Mouse (Mus musculus) liver, embryonic 14.5 days (tissue): ENCODE data around the gene Prkar2b. TPM values are rescaled to one million over a fixed set of nuclear protein-coding genes. Genes with fewer than 3 reads are reported as not detected.

Experiments used
- ATAC-seq: fragments of 200-750 bp; cut with Nextera tagmentation; 2 replicates; pipeline ENCODE4 v1.8.0; 2017; ENCODE audit warnings: moderate number of reproducible peaks, mild to moderate bottlenecking, moderate library complexity; ENCODE audit not compliant: insufficient read depth
- DNase-seq, 3 experiments: peaks; one replicate each; pipeline ENCODE4 v3.0.0-alpha.2; 2012 to 2013; ENCODE audit warnings: low read depth in 3 of 3, low spot score in 3 of 3
- H3K27ac ChIP-seq: fragments of 300-500 bp; sonication (generic); 2 replicates; pipeline ENCODE4 v1.5.1; 2014; ENCODE audit warnings: moderate library complexity, mild to moderate bottlenecking, control low read depth, inconsistent platforms
- H3K27me3 ChIP-seq: fragments of 300-500 bp; sonication (generic); 2 replicates; pipeline ENCODE4 v1.6.1; 2014; ENCODE audit warnings: mild to moderate bottlenecking, low read length, moderate library complexity; ENCODE audit not compliant: control insufficient read depth, insufficient read depth
- H3K36me3 ChIP-seq: fragments of 300-500 bp; sonication (generic); replicated peaks from 2 replicates; pipeline ENCODE4 v1.6.1; 2014; ENCODE audit warnings: low read depth; ENCODE audit not compliant: control insufficient read depth, insufficient read depth
- H3K4me1 ChIP-seq, 2 experiments: fragments of 200-500 bp in 1 of 2; fragments of 300-500 bp in 1 of 2; sonication (generic) in 1 of 2; replicated peaks; 2 replicates each; pipeline ENCODE4 v1.6.1; 2012 to 2014; ENCODE audit warnings: antibody characterized with exemption in 1 of 2, inconsistent platforms in 1 of 2, low read length in 1 of 2; ENCODE audit not compliant: control insufficient read depth in 2 of 2, insufficient read depth in 2 of 2
- H3K4me2 ChIP-seq: fragments of 300-500 bp; sonication (generic); 2 replicates; pipeline ENCODE4 v1.6.1; 2014; ENCODE audit warnings: low read depth, mild to moderate bottlenecking, control low read depth, moderate library complexity
- H3K4me3 ChIP-seq, 2 experiments: fragments of 200-500 bp in 1 of 2; fragments of 300-500 bp in 1 of 2; sonication (generic) in 1 of 2; 2 replicates each; pipeline ENCODE4 v1.5.1; 2012 to 2014; ENCODE audit warnings: low read depth in 2 of 2, low read length in 2 of 2, mild to moderate bottlenecking in 2 of 2, control low read depth in 1 of 2, inconsistent platforms in 1 of 2, moderate library complexity in 1 of 2; ENCODE audit not compliant: insufficient read depth in 1 of 2
- H3K9ac ChIP-seq: fragments of 300-500 bp; sonication (generic); replicated peaks from 2 replicates; pipeline ENCODE4 v1.6.1; 2014; ENCODE audit warnings: mild to moderate bottlenecking, control low read depth, moderate library complexity
- H3K9me3 ChIP-seq: fragments of 300-500 bp; sonication (generic); 2 replicates; pipeline ENCODE4 v1.6.1; 2016; ENCODE audit warnings: low read length, mixed read lengths; ENCODE audit not compliant: control insufficient read depth
- CTCF ChIP-seq: IDR thresholded peaks from 2 replicates; pipeline ENCODE4 v1.5.1; 2016; ENCODE audit warnings: antibody characterized with exemption, low read depth, control low read depth
- WGBS: fragments of 180-500 bp; shearing (Covaris S2); extraction: QIAGEN DNeasy Blood & Tissue Kit; methylation state at CpG from one replicate; pipeline ENCODE4 v1.1.7; 2014; ENCODE audit not compliant: insufficient replicate concordance; 5-methylcytosine and 5-hydroxymethylcytosine counted together
- polyA plus RNA-seq, 2 experiments: library from polyadenylated mRNA; depleted of rRNA in 1 of 2; stranded (reverse) in 1 of 2; unstranded in 1 of 2; fragments of >200 nt; fragmentation: Nextera tagmentation in 1 of 2; extraction: Ambion mirVana in 1 of 2; gene quantifications; 2 replicates each; pipeline versions ENCODE4 v1.2.1 to v1.2.3; 2012 to 2014

The Prkar2b gene
- polyA plus RNA-seq, 2 experiments, result 41.3 to 89.6 TPM

- ATAC-seq (no peak), DNase-seq (no peak)
- Histone ChIP-seq H3K36me3 (no peaks in the 10 kb centered on the region), H3K9ac (no peak overlapping the region), H3K27ac (no peak overlapping the region), H3K4me2 (no peak overlapping the region), H3K27me3 (no peaks in the 10 kb centered on the region), H3K9me3 (no peaks in the 10 kb centered on the region), H3K4me3 (no peak overlapping the region), H3K4me1 (no peaks in the 10 kb centered on the region)
- WGBS, result 67% methylated on average over 6 of the region's 6 CpGs
- TF ChIP-seq CTCF, result no peak
Observed at GRCm38 (mm10) chr12:31912966-31913551, 148.0 kb downstream of the Prkar2b start.

Other genes starting within 250 kb of the Prkar2b start
- 19.2 and 27.0 TPM in 2 replicates for gene Hbp1, start 110.8 kb downstream of the Prkar2b start, polyA plus RNA-seq (2012; rRNA removed)
- gene Hbp1, start 110.8 kb downstream of the Prkar2b start, polyA plus RNA-seq (2014; fragmentation: Nextera tagmentation; extraction: Ambion mirVana), result 32.8 and 36.3 TPM in 2 replicates
- 1.9 and 2.4 TPM in 2 replicates for gene Pik3cg, start 147.4 kb upstream of the Prkar2b start, polyA plus RNA-seq (2012; rRNA removed)
- gene Pik3cg, start 147.4 kb upstream of the Prkar2b start, polyA plus RNA-seq (2014; fragmentation: Nextera tagmentation; extraction: Ambion mirVana), result 3.5 and 5.1 TPM in 2 replicates